Mouse (Mus musculus) myocyte (in vitro differentiated cells): ENCODE data around the gene Pop5.

Experiments
- CEBPB ChIP-seq: IDR thresholded peaks from 2 replicates; pipeline ENCODE4 v1.6.1; 2011; ENCODE audit warnings: mild to moderate bottlenecking, moderate library complexity; ENCODE audit not compliant: poor library complexity, insufficient read depth, severe bottlenecking
- E2F4 ChIP-seq: IDR thresholded peaks from one replicate; pipeline ENCODE4 v1.6.1; 2011; ENCODE audit warnings: mild to moderate bottlenecking, control low read depth, moderate library complexity; ENCODE audit not compliant: insufficient read depth
- MAX ChIP-seq: IDR thresholded peaks from one replicate; pipeline ENCODE4 v1.6.1; 2011; ENCODE audit warnings: low read depth, mild to moderate bottlenecking, control low read depth
- MYOD1 ChIP-seq, 3 experiments: IDR thresholded peaks; one replicate each; pipeline ENCODE4 v1.6.1; 2011; ENCODE audit warnings: control low read depth in 2 of 3, low read depth in 2 of 3, mild to moderate bottlenecking in 2 of 3, moderate library complexity in 1 of 3; ENCODE audit not compliant: insufficient read length in 2 of 3, control insufficient read depth in 1 of 3
- POLR2A ChIP-seq: IDR thresholded peaks from one replicate; pipeline ENCODE4 v1.6.1; 2011; ENCODE audit warnings: low read depth, mild to moderate bottlenecking, control low read depth, moderate library complexity; ENCODE audit not compliant: insufficient read length
- POLR2AphosphoS2 ChIP-seq: IDR thresholded peaks from one replicate; pipeline ENCODE4 v1.6.1; 2011; ENCODE audit warnings: low read depth, control low read depth; ENCODE audit not compliant: insufficient read length
- REST ChIP-seq: IDR thresholded peaks from one replicate; pipeline ENCODE4 v1.6.1; 2011; ENCODE audit warnings: mild to moderate bottlenecking, control low read depth, moderate library complexity; ENCODE audit not compliant: insufficient read depth, insufficient read length
- TCF12 ChIP-seq: IDR thresholded peaks from one replicate; pipeline ENCODE4 v1.6.1; 2011; ENCODE audit warnings: mild to moderate bottlenecking, control low read depth; ENCODE audit not compliant: poor library complexity, insufficient read depth, severe bottlenecking
- USF1 ChIP-seq: IDR thresholded peaks from one replicate; pipeline ENCODE4 v1.6.1; 2011; ENCODE audit warnings: low read depth, mild to moderate bottlenecking, control low read depth, moderate library complexity

DNA sequence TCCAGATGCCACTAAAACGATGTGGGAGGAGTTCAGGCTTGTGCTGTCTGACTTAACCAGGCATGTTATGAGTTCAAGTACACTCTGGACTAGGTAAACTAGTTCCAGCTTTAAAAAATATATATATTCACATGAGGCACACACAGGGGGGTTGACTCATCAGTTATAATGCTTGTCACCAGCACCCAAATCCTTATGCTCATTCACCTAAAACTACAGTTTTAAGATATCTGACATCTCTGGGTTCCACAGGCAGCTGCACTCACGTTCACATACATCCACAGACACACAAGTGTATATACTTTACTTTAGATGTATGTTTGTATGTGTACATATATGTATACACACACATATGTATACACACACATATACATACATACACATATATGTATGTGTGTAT lies 43.1 kb downstream of the Pop5 start:
- TF ChIP-seq TCF12 (no peak), MAX (no peak), CEBPB (no peak), E2F4 (no peak), POLR2A (no peak), USF1 (no peak), POLR2AphosphoS2 (no peak), MYOD1 (IDR thresholded peaks at IDR 0.05; ENCODE audit: control insufficient read depth in 1 of 3, insufficient read length in 2 of 3, low read depth in 2 of 3) (no peak), REST (no peak)
